Mouse (Mus musculus): ENCODE results near the gene Rnf208.

GRCm38 (mm10) chr2:25267746-25268309, 25.8 kb downstream of the Rnf208 start:
- TF ChIP-seq CTCF (conservative IDR thresholded peaks at IDR 0.05; ENCODE audit: insufficient read depth, insufficient read length, low read depth, low read length) (no peak), POLR2A (IDR thresholded peaks at IDR 0.05; ENCODE audit: low read depth, low read length) (no peak)

Data from kidney, adult 2 months (tissue).